Mouse (Mus musculus): ENCODE data around the gene Syne4. TPM values are rescaled to one million over a fixed set of nuclear protein-coding genes. Genes with fewer than 3 reads are reported as not detected.

Syne4 gene
- polyA plus RNA-seq, 1 experiment, result 23.6 TPM

GRCm38 (mm10) chr7:30280670-30281138, 33.9 kb upstream of the Syne4 start:
- H3K4me1 ChIP-seq (ENCODE audit: control insufficient read depth, insufficient read depth, low read length), result no peaks in the 10 kb centered on the region
- peak overlapping the region; percentile 42 for H3K4me3 ChIP-seq (ENCODE audit: insufficient read depth, low read length)
- peak overlapping the region; percentile 96 for H3K27ac ChIP-seq (ENCODE audit: insufficient read depth, low read length)
- TF ChIP-seq POLR2A (IDR thresholded peaks at IDR 0.05; ENCODE audit: extremely low read depth, insufficient read depth, low read length) (peak; percentile 79), CTCF (IDR thresholded peaks at IDR 0.05; ENCODE audit: extremely low read depth, insufficient read depth, low read length) (no peak)

- H3K4me3 ChIP-seq (ENCODE audit: insufficient read depth, low read length), result no peak overlapping the region
- TF ChIP-seq POLR2A (IDR thresholded peaks at IDR 0.05; ENCODE audit: extremely low read depth, insufficient read depth, low read length) (no peak), CTCF (IDR thresholded peaks at IDR 0.05; ENCODE audit: extremely low read depth, insufficient read depth, low read length) (no peak)
- no peaks in the 10 kb centered on the region for H3K4me1 ChIP-seq (ENCODE audit: control insufficient read depth, insufficient read depth, low read length)
- no peak overlapping the region for H3K27ac ChIP-seq (ENCODE audit: insufficient read depth, low read length)
Measured at GRCm38 (mm10) chr7:30281522-30281921, 33.1 kb upstream of the Syne4 start.

- no peak overlapping the region for H3K4me3 ChIP-seq (ENCODE audit: insufficient read depth, low read length)
- no peak overlapping the region for H3K27ac ChIP-seq (ENCODE audit: insufficient read depth, low read length)
- TF ChIP-seq POLR2A (IDR thresholded peaks at IDR 0.05; ENCODE audit: extremely low read depth, insufficient read depth, low read length), result peak; percentile 80
- TF ChIP-seq CTCF (IDR thresholded peaks at IDR 0.05; ENCODE audit: extremely low read depth, insufficient read depth, low read length), result no peak
- no peaks in the 10 kb centered on the region for H3K4me1 ChIP-seq (ENCODE audit: control insufficient read depth, insufficient read depth, low read length)
Measured at GRCm38 (mm10) chr7:30282740-30283139, 31.9 kb upstream of the Syne4 start.

GRCm38 (mm10) chr7:30286701-30287410, 27.8 kb upstream of the Syne4 start:
- H3K4me1 ChIP-seq (ENCODE audit: control insufficient read depth, insufficient read depth, low read length), result peaks cover 4% of the 10 kb centered on the region; the same call in 1 of the 2 replicates
- TF ChIP-seq CTCF (IDR thresholded peaks at IDR 0.05; ENCODE audit: extremely low read depth, insufficient read depth, low read length) (no peak), POLR2A (IDR thresholded peaks at IDR 0.05; ENCODE audit: extremely low read depth, insufficient read depth, low read length) (no peak)
- no peak overlapping the region for H3K4me3 ChIP-seq (ENCODE audit: insufficient read depth, low read length)
- H3K27ac ChIP-seq (ENCODE audit: insufficient read depth, low read length), result no peak overlapping the region

- TF ChIP-seq POLR2A (IDR thresholded peaks at IDR 0.05; ENCODE audit: extremely low read depth, insufficient read depth, low read length) (no peak), CTCF (IDR thresholded peaks at IDR 0.05; ENCODE audit: extremely low read depth, insufficient read depth, low read length) (no peak)
- H3K27ac ChIP-seq (ENCODE audit: insufficient read depth, low read length), result no peak overlapping the region
- H3K4me1 ChIP-seq (ENCODE audit: control insufficient read depth, insufficient read depth, low read length), result peaks cover 6% of the 10 kb centered on the region
- H3K4me3 ChIP-seq (ENCODE audit: insufficient read depth, low read length), result no peak overlapping the region
Measured at GRCm38 (mm10) chr7:30288046-30288445, 26.6 kb upstream of the Syne4 start.

GRCm38 (mm10) chr7:30289071-30289713, 25.4 kb upstream of the Syne4 start:
- Histone ChIP-seq H3K4me3 (ENCODE audit: insufficient read depth, low read length) (no peak overlapping the region), H3K27ac (ENCODE audit: insufficient read depth, low read length) (no peak overlapping the region), H3K4me1 (ENCODE audit: control insufficient read depth, insufficient read depth, low read length) (peaks cover 6% of the 10 kb centered on the region)
- TF ChIP-seq CTCF (IDR thresholded peaks at IDR 0.05; ENCODE audit: extremely low read depth, insufficient read depth, low read length), result no peak
- no peak for TF ChIP-seq POLR2A (IDR thresholded peaks at IDR 0.05; ENCODE audit: extremely low read depth, insufficient read depth, low read length)

GRCm38 (mm10) chr7:30289714-30290399, 24.8 kb upstream of the Syne4 start:
- H3K4me1 ChIP-seq (ENCODE audit: control insufficient read depth, insufficient read depth, low read length), result peaks cover 10% of the 10 kb centered on the region
- TF ChIP-seq POLR2A (IDR thresholded peaks at IDR 0.05; ENCODE audit: extremely low read depth, insufficient read depth, low read length), result no peak
- no peak for TF ChIP-seq CTCF (IDR thresholded peaks at IDR 0.05; ENCODE audit: extremely low read depth, insufficient read depth, low read length)
- H3K27ac ChIP-seq (ENCODE audit: insufficient read depth, low read length), result no peak overlapping the region
- no peak overlapping the region for H3K4me3 ChIP-seq (ENCODE audit: insufficient read depth, low read length)

GRCm38 (mm10) chr7:30291215-30292131, 23.1 kb upstream of the Syne4 start, which contains the start of gene Clip3:
Gene Clip3 (plus strand): TSS chr7:30291728.
- peak within 1 kb of the TSS; percentile 49 for H3K27ac ChIP-seq (ENCODE audit: insufficient read depth, low read length)
- H3K4me1 ChIP-seq (ENCODE audit: control insufficient read depth, insufficient read depth, low read length), result peaks cover 13% of the 10 kb centered on the region
- peak within 1 kb of the TSS; percentile 68 for H3K4me3 ChIP-seq (ENCODE audit: insufficient read depth, low read length)
- TF ChIP-seq POLR2A (IDR thresholded peaks at IDR 0.05; ENCODE audit: extremely low read depth, insufficient read depth, low read length) (peak; percentile 99), CTCF (IDR thresholded peaks at IDR 0.05; ENCODE audit: extremely low read depth, insufficient read depth, low read length) (no peak)

All from cortical plate, adult 2 months (tissue).